Mouse (Mus musculus): ENCODE measurements around the gene Wdr20. TPM values are rescaled to one million over a fixed set of nuclear protein-coding genes. Genes with fewer than 3 reads are reported as not detected.

Wdr20 gene
- total and polyA plus RNA-seq, 3 experiments, result 18.8 to 25.8 TPM; not detected in 1

DNA sequence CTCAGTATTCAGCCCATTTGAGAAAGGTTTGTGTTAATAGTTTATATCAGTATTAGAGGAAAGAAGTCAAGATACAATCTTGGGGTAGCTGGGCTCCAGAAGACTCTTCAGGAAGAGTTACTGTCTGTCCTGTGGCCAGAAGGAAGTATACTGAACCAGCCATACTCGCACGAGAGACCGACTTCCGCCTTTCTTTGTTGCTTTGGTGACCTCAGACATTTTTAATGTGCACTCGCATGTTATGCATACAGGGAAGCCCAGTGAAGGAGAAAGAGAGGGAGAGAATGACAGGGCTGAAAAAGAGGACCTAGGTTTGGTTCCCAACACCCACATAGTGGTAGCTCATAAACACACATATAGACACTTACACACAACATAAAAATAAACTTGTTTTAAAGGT is 26.8 kb downstream of the Wdr20 start:
- Histone ChIP-seq H3K4me3 (ENCODE audit: control insufficient read depth in 1 of 2, insufficient read depth in 1 of 2, low read depth in 2 of 2, low read length in 2 of 2) (no peak overlapping the region), H3K9ac (ENCODE audit: control insufficient read depth, low read depth, low read length, poor library complexity, severe bottlenecking) (no peak overlapping the region), H3K4me1 (ENCODE audit: control insufficient read depth in 1 of 2, insufficient read depth in 2 of 2, low read length in 2 of 2) (peaks cover 0 to 3% of the 10 kb centered on the region in 2 experiments; a peak in 1 of 4 replicates), H3K36me3 (ENCODE audit: control insufficient read depth in 1 of 2, insufficient read depth in 2 of 2, low read length in 2 of 2) (peaks cover 0 to 2% of the 10 kb centered on the region in 2 experiments; a peak in 1 of 4 replicates), H3K27me3 (ENCODE audit: control insufficient read depth in 1 of 2, insufficient read depth in 2 of 2, low read length in 2 of 2) (no peaks in the 10 kb centered on the region), H3K27ac (ENCODE audit: control insufficient read depth, low read depth, low read length) (no peak overlapping the region), H3K9me3 (replicated peaks; ENCODE audit: insufficient read depth, low read length) (no peaks in the 10 kb centered on the region), H3K79me2 (ENCODE audit: control insufficient read depth, insufficient read depth, low read length, poor library complexity) (peaks cover 13% of the 10 kb centered on the region; the same call in 1 of the 2 replicates)
- no peak for TF ChIP-seq POLR2AphosphoS2 (IDR thresholded peaks at IDR 0.05; ENCODE audit: low read length)
- TF ChIP-seq CTCF (IDR thresholded peaks at IDR 0.05 in 2 of 3, conservative IDR thresholded peaks at IDR 0.05 in 1 of 3; ENCODE audit: control insufficient read depth in 1 of 3, insufficient read depth in 1 of 3, low read depth in 2 of 3, low read length in 3 of 3, poor library complexity in 1 of 3, severe bottlenecking in 1 of 3), result no peak
- TF ChIP-seq POLR2AphosphoS5 (IDR thresholded peaks at IDR 0.05; ENCODE audit: borderline replicate concordance, low read depth, low read length), result no peak
- TF ChIP-seq EP300 (IDR thresholded peaks at IDR 0.05; ENCODE audit: low read depth in 1 of 2, low read length in 2 of 2), result no peak
- no peak for TF ChIP-seq ETS1 (IDR thresholded peaks at IDR 0.05; ENCODE audit: low read depth, low read length)
- TF ChIP-seq SMC3 (IDR thresholded peaks at IDR 0.05; ENCODE audit: low read depth, low read length), result no peak
- no peak for TF ChIP-seq RAD21 (IDR thresholded peaks at IDR 0.05; ENCODE audit: low read depth, low read length)
- TF ChIP-seq MYC (IDR thresholded peaks at IDR 0.05; ENCODE audit: low read depth, low read length), result no peak
- no peak for TF ChIP-seq GABPA (IDR thresholded peaks at IDR 0.05; ENCODE audit: low read depth, low read length)
- no peak for TF ChIP-seq ZKSCAN1 (IDR thresholded peaks at IDR 0.05; ENCODE audit: low read depth, low read length)
- no peak for TF ChIP-seq SIN3A (IDR thresholded peaks at IDR 0.05; ENCODE audit: low read length)
- no peak for TF ChIP-seq NELFE (IDR thresholded peaks at IDR 0.05; ENCODE audit: low read depth, low read length)
- no peak for TF ChIP-seq ZC3H11A (IDR thresholded peaks at IDR 0.05; ENCODE audit: low read depth, low read length)
- TF ChIP-seq GATA1 (IDR thresholded peaks at IDR 0.05; ENCODE audit: low read depth, low read length), result no peak
- no peak for TF ChIP-seq TCF12 (IDR thresholded peaks at IDR 0.05; ENCODE audit: low read depth, low read length)
- TF ChIP-seq MAZ (IDR thresholded peaks at IDR 0.05; ENCODE audit: low read depth, low read length), result no peak
- no peak for TF ChIP-seq MXI1 (IDR thresholded peaks at IDR 0.05; ENCODE audit: low read depth, low read length)
- no peak for DNase-seq (ENCODE audit: low read depth, low spot score)

DNA sequence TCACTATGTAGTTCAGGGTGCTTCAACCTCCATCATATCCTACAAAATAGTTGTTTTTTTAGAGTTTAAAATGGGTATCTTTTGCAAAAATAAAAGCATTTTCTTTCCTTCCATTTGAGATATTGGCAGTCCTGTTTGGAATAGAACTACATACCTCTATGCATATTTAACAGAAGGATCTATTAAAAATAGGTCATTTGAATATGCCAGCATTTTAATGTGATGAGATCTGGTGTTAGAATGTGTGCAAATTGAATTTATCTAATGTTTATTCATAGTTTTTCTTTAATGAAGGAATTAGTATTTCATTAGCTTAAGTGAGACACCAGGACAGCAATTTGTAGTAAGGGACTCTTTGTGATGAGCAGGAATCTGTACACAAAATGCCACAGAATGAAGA is 30.8 kb downstream of the Wdr20 start:
- H3K9me3 ChIP-seq (replicated peaks; ENCODE audit: insufficient read depth, low read length), result no peaks in the 10 kb centered on the region
- peaks cover 9% of the 10 kb centered on the region for H3K79me2 ChIP-seq (ENCODE audit: control insufficient read depth, insufficient read depth, low read length, poor library complexity)
- H3K4me1 ChIP-seq (ENCODE audit: control insufficient read depth in 1 of 2, insufficient read depth in 2 of 2, low read length in 2 of 2), result peaks cover 3 to 6% of the 10 kb centered on the region in 2 experiments; a peak in 3 of 4 replicates
- no peak overlapping the region for H3K27ac ChIP-seq (ENCODE audit: control insufficient read depth, low read depth, low read length)
- no peak overlapping the region for H3K9ac ChIP-seq (ENCODE audit: control insufficient read depth, low read depth, low read length, poor library complexity, severe bottlenecking)
- no peak for DNase-seq (ENCODE audit: low read depth, low spot score)
- TF ChIP-seq SMC3 (IDR thresholded peaks at IDR 0.05; ENCODE audit: low read depth, low read length), result no peak
- no peak for TF ChIP-seq E2F4 (IDR thresholded peaks at IDR 0.05; ENCODE audit: borderline replicate concordance, low read depth, low read length)
- no peak for TF ChIP-seq MAZ (IDR thresholded peaks at IDR 0.05; ENCODE audit: low read depth, low read length)
- no peak for TF ChIP-seq ZKSCAN1 (IDR thresholded peaks at IDR 0.05; ENCODE audit: low read depth, low read length)
- no peak for TF ChIP-seq UBTF (IDR thresholded peaks at IDR 0.05; ENCODE audit: borderline replicate concordance, insufficient read depth, low read depth, low read length)
- TF ChIP-seq TCF12 (IDR thresholded peaks at IDR 0.05; ENCODE audit: low read depth, low read length), result no peak
- no peak for TF ChIP-seq MYC (IDR thresholded peaks at IDR 0.05; ENCODE audit: low read depth, low read length)
- TF ChIP-seq RAD21 (IDR thresholded peaks at IDR 0.05; ENCODE audit: low read depth, low read length), result no peak
- TF ChIP-seq RCOR1 (IDR thresholded peaks at IDR 0.05; ENCODE audit: low read depth, low read length), result no peak
- no peak for TF ChIP-seq ZC3H11A (IDR thresholded peaks at IDR 0.05; ENCODE audit: low read depth, low read length)
- TF ChIP-seq MEF2A (IDR thresholded peaks at IDR 0.05; ENCODE audit: extremely low read depth, insufficient replicate concordance, low read depth, low read length, poor library complexity, severe bottlenecking), result no peak
- TF ChIP-seq BHLHE40 (IDR thresholded peaks at IDR 0.05; ENCODE audit: borderline replicate concordance, low read depth, low read length), result no peak
- no peak for TF ChIP-seq CTCF (IDR thresholded peaks at IDR 0.05 in 2 of 3, conservative IDR thresholded peaks at IDR 0.05 in 1 of 3; ENCODE audit: control insufficient read depth in 1 of 3, insufficient read depth in 1 of 3, low read depth in 2 of 3, low read length in 3 of 3, poor library complexity in 1 of 3, severe bottlenecking in 1 of 3)
- no peak for TF ChIP-seq USF1 (IDR thresholded peaks at IDR 0.05; ENCODE audit: low read depth, low read length)
- TF ChIP-seq EP300 (IDR thresholded peaks at IDR 0.05; ENCODE audit: low read depth in 1 of 2, low read length in 2 of 2), result no peak
- no peak for TF ChIP-seq NRF1 (IDR thresholded peaks at IDR 0.05; ENCODE audit: insufficient read depth, low read depth, low read length, poor library complexity, severe bottlenecking)
- TF ChIP-seq NELFE (IDR thresholded peaks at IDR 0.05; ENCODE audit: low read depth, low read length), result no peak
- TF ChIP-seq KAT2A (conservative IDR thresholded peaks at IDR 0.05; ENCODE audit: low read depth, low read length), result no peak
- TF ChIP-seq POLR2AphosphoS5 (IDR thresholded peaks at IDR 0.05; ENCODE audit: borderline replicate concordance, low read depth, low read length), result no peak
- no peak for TF ChIP-seq POLR2AphosphoS2 (IDR thresholded peaks at IDR 0.05; ENCODE audit: low read length)
- peaks cover 4 to 9% of the 10 kb centered on the region in 2 experiments; a peak in 2 of 4 replicates for H3K36me3 ChIP-seq (ENCODE audit: control insufficient read depth in 1 of 2, insufficient read depth in 2 of 2, low read length in 2 of 2)
- H3K27me3 ChIP-seq (ENCODE audit: control insufficient read depth in 1 of 2, insufficient read depth in 2 of 2, low read length in 2 of 2), result no peaks in the 10 kb centered on the region
- no peak overlapping the region for H3K4me3 ChIP-seq (ENCODE audit: control insufficient read depth in 1 of 2, insufficient read depth in 1 of 2, low read depth in 2 of 2, low read length in 2 of 2)

All from MEL (cell line).